Mouse (Mus musculus) stomach, postnatal 0 days (tissue): Measurements from ENCODE around the gene Gm12355. TPM values are rescaled to one million over a fixed set of nuclear protein-coding genes. Genes with fewer than 3 reads are reported as not detected.

Experiments used
- ATAC-seq: fragments of 200-750 bp; cut with Nextera tagmentation; 2 replicates; pipeline ENCODE4 v1.8.0; 2017; ENCODE audit not compliant: low FRiP score, low TSS enrichment
- DNase-seq: peaks from one replicate; pipeline ENCODE4 v3.0.0-alpha.2; 2016; ENCODE audit warnings: low spot score
- H3K27ac ChIP-seq: fragments of 300-500 bp; sonication (generic); replicated peaks from 2 replicates; pipeline ENCODE4 v1.5.1; 2014; ENCODE audit warnings: mild to moderate bottlenecking, control low read depth
- H3K27me3 ChIP-seq: fragments of 300-500 bp; sonication (generic); 2 replicates; pipeline ENCODE4 v1.6.1; 2014; ENCODE audit warnings: low read length; ENCODE audit not compliant: control insufficient read depth, insufficient read depth
- H3K36me3 ChIP-seq: fragments of 300-500 bp; sonication (generic); 2 replicates; pipeline ENCODE4 v1.6.1; 2014; ENCODE audit warnings: low read length, mixed read lengths; ENCODE audit not compliant: control insufficient read depth, insufficient read depth
- H3K4me1 ChIP-seq: fragments of 300-500 bp; sonication (generic); replicated peaks from 2 replicates; pipeline ENCODE4 v1.6.1; 2014; ENCODE audit warnings: antibody characterized with exemption; ENCODE audit not compliant: control insufficient read depth, insufficient read depth
- H3K4me2 ChIP-seq: fragments of 300-500 bp; sonication (generic); replicated peaks from 2 replicates; pipeline ENCODE4 v1.6.1; 2014; ENCODE audit warnings: low read depth, mild to moderate bottlenecking, control low read depth, moderate library complexity
- H3K4me3 ChIP-seq: fragments of 300-500 bp; sonication (generic); 2 replicates; pipeline ENCODE4 v1.5.1; 2014; ENCODE audit warnings: low read depth, low read length, control low read depth
- H3K9ac ChIP-seq: fragments of 300-500 bp; sonication (generic); 2 replicates; pipeline ENCODE4 v1.6.1; 2014; ENCODE audit warnings: mild to moderate bottlenecking, low read length, control low read depth, mixed read lengths
- H3K9me3 ChIP-seq: fragments of 300-500 bp; sonication (generic); 2 replicates; pipeline ENCODE4 v1.6.1; 2016; ENCODE audit warnings: low read length; ENCODE audit not compliant: control insufficient read depth
- CTCF ChIP-seq: IDR thresholded peaks from 2 replicates; pipeline ENCODE4 v1.5.1; 2016; ENCODE audit warnings: antibody characterized with exemption, low read depth, mild to moderate bottlenecking, moderate library complexity
- EP300 ChIP-seq: optimal IDR thresholded peaks from 2 replicates; pipeline ENCODE3; 2016; ENCODE audit warnings: antibody characterized with exemption
- WGBS: fragments of 180-500 bp; shearing (Covaris S2); extraction: QIAGEN DNeasy Blood & Tissue Kit; methylation state at CpG from one replicate; pipeline ENCODE4 v1.1.7; 2014; 5-methylcytosine and 5-hydroxymethylcytosine counted together
- polyA plus RNA-seq: library from polyadenylated mRNA; unstranded; fragments of >200 nt; fragmentation: Nextera tagmentation; extraction: Ambion mirVana; gene quantifications from 2 replicates; pipeline ENCODE4 v1.2.1, GENCODE M21; 2015

The Gm12355 gene
- polyA plus RNA-seq, 1 experiment from 2014 or later: 0.81 TPM

DNA sequence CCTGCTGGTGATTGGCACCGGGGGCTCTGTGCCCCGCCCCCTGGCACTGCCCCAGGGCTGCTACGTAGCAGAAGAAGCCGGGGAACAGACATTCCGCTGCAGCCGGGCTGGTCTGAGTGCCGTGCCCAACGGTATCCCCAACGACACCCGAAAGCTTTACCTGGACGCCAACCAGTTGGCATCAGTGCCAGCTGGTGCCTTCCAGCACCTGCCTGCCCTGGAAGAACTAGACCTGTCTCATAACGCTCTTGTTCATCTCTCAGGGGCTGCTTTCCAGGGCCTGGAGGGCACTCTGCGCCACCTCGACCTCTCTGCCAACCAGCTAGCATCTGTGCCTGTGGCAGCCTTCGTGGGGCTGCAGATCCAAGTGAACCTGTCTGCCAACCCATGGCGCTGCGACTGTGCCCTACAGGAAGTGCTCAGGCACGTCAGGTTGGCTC, 26.6 kb downstream of the Gm12355 start:
- peak; percentile 32 for DNase-seq
- Histone ChIP-seq H3K9me3 (no peaks in the 10 kb centered on the region), H3K27me3 (no peaks in the 10 kb centered on the region; the same call in 1 of the 2 replicates), H3K4me1 (peaks cover 6% of the 10 kb centered on the region; the same call in 1 of the 2 replicates), H3K4me2 (peak overlapping the region; percentile 11; the same call in 1 of the 2 replicates), H3K4me3 (no peak overlapping the region), H3K9ac (no peak overlapping the region), H3K36me3 (no peaks in the 10 kb centered on the region), H3K27ac (no peak overlapping the region)
- TF ChIP-seq CTCF (no peak), EP300 (no peak)
- ATAC-seq: no peak
- 50% methylated on average over 18 of the region's 18 CpGs for WGBS

DNA sequence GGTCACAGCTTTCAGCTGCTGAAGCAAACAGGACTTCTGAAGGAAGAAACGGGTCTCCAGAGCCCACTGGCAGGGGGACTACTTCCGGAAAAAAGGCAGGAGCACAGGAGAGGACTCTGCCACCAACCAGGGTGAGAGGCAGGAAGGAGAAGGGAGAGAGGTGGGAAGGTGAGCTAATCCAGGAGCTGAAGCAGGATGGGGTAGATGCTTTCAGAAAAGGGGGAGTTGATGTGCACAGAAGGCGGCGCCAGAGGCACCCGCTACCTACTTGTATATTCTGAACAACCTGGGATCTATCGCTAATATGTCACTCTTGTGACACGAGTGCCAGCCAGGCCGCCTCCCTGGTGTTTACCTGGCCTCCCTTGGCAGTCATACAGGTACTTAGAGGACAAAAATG, 27.5 kb downstream of the Gm12355 start, which contains the start of gene Lrrc3c:
Gene Lrrc3c, plus strand, starts transcription at position 301 of the 400 bp plus-strand sequence.
- ATAC-seq (no peak), DNase-seq (no peak)
- Histone ChIP-seq H3K4me2 (peak within 1 kb of the TSS; percentile 11; the same call in 1 of the 2 replicates), H3K4me3 (no peak within 1 kb of the TSS), H3K9ac (no peak within 1 kb of the TSS), H3K4me1 (peaks cover 6% of the 10 kb centered on the region; the same call in 1 of the 2 replicates), H3K9me3 (no peaks in the 10 kb centered on the region), H3K27ac (no peak within 1 kb of the TSS), H3K27me3 (no peaks in the 10 kb centered on the region; the same call in 1 of the 2 replicates), H3K36me3 (no peaks in the 10 kb centered on the region)
- TF ChIP-seq EP300 (no peak), CTCF (no peak)
- 69% methylated on average over 8 of the region's 8 CpGs for WGBS

DNA sequence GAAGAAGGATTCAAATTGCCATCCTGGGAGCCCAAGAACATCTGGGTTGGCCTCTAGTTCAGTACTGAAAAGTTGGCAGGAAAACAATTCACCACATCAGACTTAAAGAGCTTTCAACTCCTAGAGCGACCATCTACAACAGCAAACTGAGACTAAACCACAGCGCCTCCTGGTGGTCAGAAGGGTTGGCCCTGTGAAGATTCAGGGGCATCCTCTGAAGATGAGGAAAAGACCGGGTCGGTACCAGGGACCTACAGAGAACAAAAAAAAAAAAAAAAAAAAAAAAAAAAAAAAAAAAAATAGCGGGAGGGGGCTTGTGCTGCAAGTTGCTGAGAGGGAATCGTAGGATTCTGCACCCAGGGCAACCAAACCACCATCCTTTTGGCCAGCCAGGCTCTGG, 28.1 kb downstream of the Gm12355 start:
- H3K4me2 ChIP-seq: no peak overlapping the region
- no peak overlapping the region for H3K9ac ChIP-seq
- no peak overlapping the region for H3K4me3 ChIP-seq
- H3K27ac ChIP-seq: no peak overlapping the region
- 36% methylated on average over 6 of the region's 6 CpGs for WGBS
- no peaks in the 10 kb centered on the region; the same call in 1 of the 2 replicates for H3K27me3 ChIP-seq
- DNase-seq: peak; percentile 80
- ATAC-seq: peak; percentile 44; the same call in 1 of the 2 replicates
- no peaks in the 10 kb centered on the region for H3K9me3 ChIP-seq
- no peaks in the 10 kb centered on the region for H3K36me3 ChIP-seq
- H3K4me1 ChIP-seq: peaks cover 6% of the 10 kb centered on the region; the same call in 1 of the 2 replicates
- TF ChIP-seq CTCF (peak; percentile 85), EP300 (no peak)

DNA sequence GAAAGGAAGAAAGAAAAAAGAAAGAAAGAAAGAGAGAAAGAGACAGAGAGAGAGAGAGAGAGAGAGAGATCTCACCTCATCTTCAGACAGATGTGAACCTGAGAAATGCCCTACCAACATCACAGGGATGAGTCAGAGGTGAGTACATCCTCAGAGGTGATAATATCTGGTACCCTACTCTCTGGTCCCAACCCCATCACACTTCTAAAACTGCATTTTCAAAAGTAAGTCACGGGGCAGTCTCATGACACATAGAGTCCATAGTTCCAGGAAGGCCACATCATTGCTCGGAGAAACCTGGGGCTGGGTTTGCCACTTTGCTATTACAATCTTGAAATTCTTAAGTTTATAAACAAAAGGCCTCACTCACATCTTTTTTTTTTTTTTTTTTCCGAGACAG, 29.5 kb downstream of the Gm12355 start:
- no peak overlapping the region for H3K4me3 ChIP-seq

DNA sequence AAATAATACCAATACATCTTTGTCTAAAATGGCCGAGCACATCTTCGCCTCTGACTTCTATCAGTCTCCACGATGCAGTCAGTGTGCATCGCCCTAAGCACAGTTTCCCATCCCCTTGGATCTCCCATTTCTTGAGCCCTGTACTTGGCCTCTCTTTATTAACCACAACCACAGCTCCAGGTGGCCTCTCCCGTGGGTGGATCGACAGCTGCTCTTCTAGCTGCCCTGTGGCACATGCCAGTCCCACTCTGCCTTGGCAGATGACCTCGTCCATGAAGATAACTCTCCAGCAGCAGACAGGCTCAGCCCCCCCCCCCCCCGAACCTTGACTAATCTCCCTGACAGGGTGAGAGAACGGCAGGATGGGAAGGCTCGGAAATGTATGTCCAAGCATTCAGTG, 30.0 kb downstream of the Gm12355 start:
- H3K36me3 ChIP-seq: no peaks in the 10 kb centered on the region
- no peaks in the 10 kb centered on the region for H3K9me3 ChIP-seq
- DNase-seq (no peak), ATAC-seq (no peak)
- no peak overlapping the region for H3K4me3 ChIP-seq
- 77% methylated on average over 10 of the region's 10 CpGs for WGBS
- no peak overlapping the region for H3K27ac ChIP-seq
- no peak overlapping the region for H3K4me2 ChIP-seq
- no peaks in the 10 kb centered on the region; the same call in 1 of the 2 replicates for H3K27me3 ChIP-seq
- peaks cover 3% of the 10 kb centered on the region; the same call in 1 of the 2 replicates for H3K4me1 ChIP-seq
- H3K9ac ChIP-seq: no peak overlapping the region
- TF ChIP-seq EP300: no peak
- TF ChIP-seq CTCF: no peak

More for the DNA sequence above, 29.5 kb downstream of the Gm12355 start:
- peaks cover 3% of the 10 kb centered on the region; the same call in 1 of the 2 replicates for H3K4me1 ChIP-seq
- H3K27ac ChIP-seq: no peak overlapping the region
- DNase-seq: no peak
- 78% methylated on average over 3 of the region's 3 CpGs for WGBS
- no peaks in the 10 kb centered on the region for H3K9me3 ChIP-seq
- H3K36me3 ChIP-seq: no peaks in the 10 kb centered on the region
- H3K9ac ChIP-seq: no peak overlapping the region
- ATAC-seq: no peak
- TF ChIP-seq EP300 (no peak), CTCF (no peak)
- H3K27me3 ChIP-seq: no peaks in the 10 kb centered on the region; the same call in 1 of the 2 replicates
- no peak overlapping the region for H3K4me2 ChIP-seq

DNA sequence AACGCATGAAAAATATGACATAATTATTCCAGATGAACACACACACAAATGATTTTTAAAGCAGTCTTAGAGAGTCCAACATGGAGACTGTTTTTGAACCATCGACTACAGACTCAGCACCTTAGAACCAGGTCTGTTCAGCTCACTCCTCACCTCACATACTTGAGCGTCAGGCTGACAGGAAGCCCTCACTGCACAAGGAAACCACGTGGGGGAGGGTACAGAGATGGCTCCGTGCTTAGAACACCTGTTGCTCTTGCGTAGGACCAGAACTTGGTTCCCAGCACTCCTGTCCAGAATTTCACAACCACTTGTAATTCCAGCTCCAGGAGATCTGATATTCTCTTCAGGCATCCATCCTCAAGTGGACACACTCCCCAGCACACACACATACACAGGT, 30.4 kb downstream of the Gm12355 start:
- Histone ChIP-seq H3K9ac (no peak overlapping the region), H3K36me3 (no peaks in the 10 kb centered on the region), H3K4me3 (no peak overlapping the region), H3K4me2 (no peak overlapping the region), H3K27ac (no peak overlapping the region), H3K27me3 (no peaks in the 10 kb centered on the region; the same call in 1 of the 2 replicates), H3K9me3 (no peaks in the 10 kb centered on the region), H3K4me1 (peaks cover 3% of the 10 kb centered on the region; the same call in 1 of the 2 replicates)
- ATAC-seq (no peak), DNase-seq (no peak)
- 73% methylated on average over 6 of the region's 6 CpGs for WGBS
- no peak for TF ChIP-seq CTCF
- TF ChIP-seq EP300: no peak
